Mouse (Mus musculus) testis, postnatal 14 days (tissue): Measurements from ENCODE around the gene Ldlrad2.
"Not testable (repeated sequence)": the region's sequence is repeated elsewhere in the genome, so short reads cannot be mapped to it uniquely, and the experiment has no call there.

ENCODE experiments used
- DNase-seq: peaks from one replicate; pipeline ENCODE4 v3.0.0; 2021; ENCODE audit warnings: low spot score

Gene Ldlrad2

GRCm38 (mm10) chr4:137574469-137574868 is at the start of gene Ldlrad2:
Gene Ldlrad2, minus strand, starts transcription at chr4:137574569.
- no peak for DNase-seq

- no peak for DNase-seq
Measured at GRCm38 (mm10) chr4:137622847-137623246, 48.5 kb upstream of the Ldlrad2 start.

- DNase-seq = no peak
Measured at GRCm38 (mm10) chr4:137610256-137610655, 35.9 kb upstream of the Ldlrad2 start.

- no peak for DNase-seq
Measured at GRCm38 (mm10) chr4:137609702-137610101, 35.3 kb upstream of the Ldlrad2 start.

DNA sequence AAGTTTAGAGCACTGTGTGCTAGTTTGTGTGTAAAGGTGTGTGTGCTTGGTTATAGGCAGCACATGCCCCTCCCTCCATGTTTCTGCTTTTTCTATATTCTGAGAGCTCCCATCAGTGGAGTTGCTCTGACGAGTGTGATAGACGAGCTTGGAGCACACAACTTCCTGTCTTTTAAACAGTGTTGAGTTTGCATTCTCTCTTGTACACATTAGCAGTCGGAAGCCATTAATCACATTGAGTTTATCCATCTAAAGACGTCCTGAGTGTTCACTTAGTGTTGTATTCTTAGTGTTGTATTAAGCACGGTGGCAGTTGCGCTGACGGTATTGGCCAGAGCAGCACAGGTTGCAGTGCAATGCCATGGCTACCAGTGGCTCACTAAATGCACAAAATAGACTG is 34.9 kb upstream of the Ldlrad2 start:
- no peak for DNase-seq

DNA sequence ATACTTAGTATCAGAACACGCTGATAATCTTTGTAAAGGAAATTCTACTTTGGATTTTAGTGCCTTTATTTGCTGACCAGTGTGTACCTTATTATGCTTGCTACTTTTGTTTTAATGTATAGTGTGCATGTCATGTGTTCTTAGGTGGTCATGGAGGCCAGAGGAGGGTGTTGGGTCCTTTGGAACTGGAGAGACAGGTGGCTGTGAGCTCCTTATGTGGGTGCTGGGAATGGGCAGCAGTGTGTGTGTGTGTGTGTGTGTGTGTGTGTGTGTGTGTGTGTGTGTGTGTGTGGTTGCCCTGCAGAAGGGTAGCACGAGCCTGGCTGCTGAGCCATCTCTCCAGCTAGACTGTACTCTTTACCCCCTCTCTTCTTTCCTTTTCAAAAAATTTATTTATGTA is 32.7 kb upstream of the Ldlrad2 start:
- DNase-seq = no peak

DNA sequence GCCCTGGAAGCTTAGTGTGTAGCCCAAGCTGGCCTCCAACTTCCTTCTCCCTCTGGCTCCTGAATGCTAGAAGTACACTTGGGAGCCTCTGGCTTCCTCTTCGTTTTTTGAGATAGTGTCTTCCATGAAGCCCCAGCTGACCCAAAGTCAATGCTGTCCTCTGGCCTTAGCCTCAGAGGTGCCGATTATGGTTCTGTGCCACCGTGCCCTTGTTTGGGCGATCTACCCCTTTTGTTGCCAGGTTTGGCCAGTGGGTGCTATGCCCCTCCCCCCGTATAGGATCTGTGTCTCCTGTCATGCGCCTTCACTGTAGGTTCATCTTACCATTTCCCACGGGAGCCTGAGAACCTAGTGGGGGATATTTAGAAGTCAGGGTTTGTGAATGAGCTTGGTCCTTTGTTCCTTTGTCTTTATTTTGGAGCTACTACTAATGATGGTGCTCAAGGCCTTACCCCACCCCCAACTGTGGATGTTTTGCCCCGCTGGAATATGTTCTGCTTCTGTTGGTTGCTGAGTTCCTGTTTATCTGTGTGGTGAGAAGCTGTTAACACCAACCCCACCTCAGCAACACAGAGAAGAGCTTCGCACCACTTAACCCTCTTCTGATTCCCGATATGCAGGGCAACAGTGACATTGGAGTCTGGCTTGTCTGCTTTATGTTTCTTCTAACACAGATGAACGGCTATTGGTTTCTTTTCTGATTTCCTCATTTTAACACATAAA is 29.2 kb upstream of the Ldlrad2 start:
- DNase-seq = no peak

GRCm38 (mm10) chr4:137598577-137598976 is 24.2 kb upstream of the Ldlrad2 start:
- DNase-seq = no peak

- no peak for DNase-seq
Measured at GRCm38 (mm10) chr4:137597098-137597630, 22.8 kb upstream of the Ldlrad2 start.

DNA sequence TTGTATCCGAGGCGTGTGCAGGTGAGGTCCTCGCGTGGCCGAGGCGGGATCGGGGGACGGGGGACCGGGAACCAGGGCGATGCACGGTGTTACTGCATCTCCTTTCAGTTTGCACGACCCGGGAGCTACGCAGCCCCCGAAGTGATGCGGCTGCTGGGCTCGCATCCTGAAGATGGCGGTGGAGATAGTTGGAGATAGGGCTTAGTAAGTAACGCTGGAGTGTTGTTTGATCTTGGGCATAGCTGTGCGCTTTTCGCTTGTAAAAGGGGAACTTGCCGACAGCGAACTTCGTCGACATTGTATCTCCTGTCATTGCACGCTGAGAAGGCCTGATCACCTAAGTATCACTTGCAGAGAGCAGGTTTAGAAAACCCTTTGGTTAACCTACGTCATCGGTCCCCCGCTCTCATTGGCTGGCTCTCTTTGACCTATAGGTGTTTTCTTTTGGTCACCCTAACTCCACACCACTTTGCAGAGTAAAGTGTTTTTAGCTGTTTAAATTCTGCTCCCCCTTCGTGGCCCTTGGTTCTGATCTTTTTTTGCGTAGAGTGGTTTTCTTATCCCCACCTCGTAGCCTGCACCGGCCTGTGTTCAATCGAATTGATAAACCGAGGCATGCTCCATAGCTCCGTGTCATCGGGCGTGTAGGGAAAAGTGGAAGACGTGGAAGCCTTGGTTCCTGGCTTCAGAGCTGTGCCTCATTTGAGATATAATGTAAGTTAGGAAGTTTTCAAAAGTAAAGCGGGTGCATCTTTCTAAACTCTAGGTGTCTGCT is 20.3 kb upstream of the Ldlrad2 start:
- no peak for DNase-seq

DNA sequence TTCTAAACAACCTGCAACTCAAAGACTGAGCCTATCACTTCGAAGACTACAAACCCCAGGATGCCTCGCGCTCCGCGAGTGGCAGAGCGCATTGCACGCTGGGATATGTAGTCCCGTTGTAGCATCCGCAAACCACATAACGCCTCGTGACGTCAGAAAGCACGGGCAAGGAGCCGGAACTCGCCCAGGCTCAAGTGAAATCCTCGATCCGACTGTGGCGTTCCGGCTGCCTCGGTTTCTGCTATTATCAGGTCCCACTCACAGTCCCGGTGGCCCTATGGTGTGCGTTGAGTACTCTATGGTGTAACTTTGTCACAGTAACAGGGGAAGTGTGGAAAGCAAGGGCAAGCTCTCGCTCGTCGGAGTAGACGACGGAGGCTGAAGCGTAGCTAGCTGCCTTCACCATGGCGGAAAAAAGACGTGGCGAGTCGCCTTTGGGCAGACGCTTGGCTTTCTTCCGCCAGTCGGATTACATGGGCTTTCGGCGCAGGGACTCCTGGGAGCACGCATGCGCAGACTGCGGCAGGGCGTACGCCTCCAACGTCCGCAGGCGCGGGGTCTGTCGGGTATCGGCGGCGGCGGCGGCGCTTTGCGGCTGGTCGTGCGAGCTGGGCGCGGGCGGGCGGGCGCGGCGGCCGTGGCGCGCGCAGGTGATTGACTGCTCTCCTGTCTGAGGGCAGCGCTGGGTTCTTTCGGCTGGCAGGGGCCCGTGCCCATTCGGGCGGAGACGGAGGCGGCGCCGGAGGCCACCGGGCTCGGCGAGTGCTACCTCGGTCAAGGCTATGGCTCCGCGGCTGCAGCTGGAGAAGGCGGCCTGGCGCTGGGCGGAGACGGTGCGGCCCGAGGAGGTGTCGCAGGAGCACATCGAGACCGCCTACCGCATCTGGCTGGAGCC is 19.5 kb upstream of the Ldlrad2 start, which contains the start of gene Usp48:
Usp48 (plus strand) TSS at position 155 of the 895 bp plus-strand sequence.
- peak; percentile 99 for DNase-seq

DNA sequence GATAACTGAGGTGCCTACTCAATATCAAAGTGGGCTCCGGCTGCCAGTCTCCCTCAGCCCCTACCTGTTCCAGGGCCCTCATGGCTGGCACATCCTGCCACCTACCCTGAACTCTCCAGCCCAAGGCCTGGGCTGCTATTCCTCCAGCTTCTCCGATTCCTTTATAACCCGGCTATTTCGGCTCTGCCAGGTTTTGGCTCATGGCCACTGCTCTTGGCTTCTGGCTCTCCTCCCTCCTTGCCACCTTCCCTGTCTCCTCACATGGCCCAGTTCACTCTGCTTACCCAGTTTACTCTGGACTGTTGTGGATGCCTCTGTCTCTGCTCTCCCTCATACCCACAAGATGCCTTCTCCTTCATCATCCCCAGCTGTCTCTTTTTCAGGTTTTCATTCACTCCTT is 16.6 kb upstream of the Ldlrad2 start:
- no peak for DNase-seq

GRCm38 (mm10) chr4:137589586-137589985 is 15.2 kb upstream of the Ldlrad2 start:
- DNase-seq = no peak

GRCm38 (mm10) chr4:137589095-137589494 is 14.7 kb upstream of the Ldlrad2 start:
- DNase-seq = not testable (repeated sequence)

- DNase-seq = no peak
Measured at GRCm38 (mm10) chr4:137581815-137582214, 7.4 kb upstream of the Ldlrad2 start.

GRCm38 (mm10) chr4:137580299-137580698 is 5.9 kb upstream of the Ldlrad2 start:
- no peak for DNase-seq

DNA sequence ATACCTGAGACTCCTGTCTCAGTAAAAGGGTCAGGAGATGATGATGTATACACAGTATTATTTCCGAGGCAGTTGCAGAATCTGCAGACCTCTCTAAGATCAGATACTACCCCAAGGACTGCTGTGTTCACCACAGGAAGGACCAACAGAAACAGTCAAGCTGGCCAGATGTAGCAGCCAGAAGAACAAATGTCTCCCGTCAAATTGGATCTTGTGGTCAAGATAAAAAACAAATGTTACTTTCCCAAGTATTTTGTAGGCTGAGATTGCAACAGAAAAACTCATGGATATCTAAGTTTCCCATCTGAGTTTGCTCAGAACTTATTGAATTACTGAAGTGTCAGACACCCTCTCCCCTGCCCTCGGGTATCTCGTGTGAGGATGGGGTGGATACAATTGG is 5.4 kb upstream of the Ldlrad2 start:
- peak; percentile 61 for DNase-seq

- peak; percentile 68 for DNase-seq
Measured at GRCm38 (mm10) chr4:137578181-137578845, 3.9 kb upstream of the Ldlrad2 start.

DNA sequence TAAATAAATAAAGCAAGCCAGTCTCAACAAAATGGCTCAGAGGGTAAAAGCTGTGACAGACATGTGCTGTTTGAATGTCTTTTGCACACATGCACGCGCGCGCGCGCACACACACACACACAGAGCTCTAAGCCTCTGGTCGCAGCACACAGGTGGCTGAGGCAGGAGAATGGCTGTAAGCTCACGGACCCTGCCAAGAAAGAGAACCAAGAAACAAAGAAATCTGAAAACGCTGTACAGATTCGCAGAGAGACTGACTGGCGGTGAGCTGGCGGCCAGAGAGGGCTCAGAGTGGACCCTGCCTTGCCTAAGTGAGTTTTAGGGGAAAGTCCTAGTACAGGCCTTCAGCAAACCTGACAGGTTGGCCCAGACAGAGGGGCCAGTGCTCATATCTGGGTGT is 3.1 kb upstream of the Ldlrad2 start:
- no peak for DNase-seq

- no peak for DNase-seq
Measured at GRCm38 (mm10) chr4:137569873-137570272, 4.5 kb downstream of the Ldlrad2 start.

GRCm38 (mm10) chr4:137556673-137557210 is 17.6 kb downstream of the Ldlrad2 start:
- no peak for DNase-seq
